Mouse (Mus musculus) erythroblast, embryonic 14.5 days (primary cell): ENCODE data around the gene Anxa3.

Experiments
- GATA1 ChIP-seq: IDR thresholded peaks from 2 replicates; pipeline ENCODE4 v1.6.1; 2012; ENCODE audit warnings: low read length, inconsistent platforms, mixed read lengths
- TAL1 ChIP-seq: IDR thresholded peaks from 3 replicates; pipeline ENCODE4 v1.6.1; 2012; ENCODE audit warnings: low read length, inconsistent platforms, mixed read lengths

GRCm38 (mm10) chr5:96802185-96802584, 9.0 kb downstream of the Anxa3 start:
- TF ChIP-seq GATA1 (no peak), TAL1 (no peak)
